Mouse (Mus musculus): ENCODE data around the gene Ube2v1.

Gene Ube2v1

DNA sequence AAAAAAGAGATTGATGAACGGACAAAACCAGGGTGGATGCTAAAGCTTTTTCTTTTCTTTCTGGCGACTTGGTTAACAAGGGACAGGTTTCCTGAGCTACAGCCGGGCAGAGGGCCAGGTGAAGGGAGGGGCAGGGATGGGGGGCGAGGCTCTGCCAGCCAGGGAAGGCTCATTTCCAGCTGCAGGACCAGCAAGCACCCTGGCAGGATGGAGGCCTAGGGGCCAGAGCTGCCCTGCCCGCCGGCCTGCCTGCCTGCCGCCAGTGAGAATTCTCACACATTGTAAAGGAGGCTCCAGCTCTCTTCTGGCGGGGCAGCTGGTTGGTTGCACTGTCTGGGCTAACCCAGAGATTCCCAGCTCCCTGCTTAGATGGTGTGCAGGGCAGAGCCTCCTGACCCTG, 69.8 kb downstream of the Ube2v1 start:
- no peak for DNase-seq (ENCODE audit: low spot score)

- no peak for DNase-seq (ENCODE audit: low spot score)
Measured at GRCm38 (mm10) chr2:167559413-167559812, 72.5 kb downstream of the Ube2v1 start.
